Mouse (Mus musculus): Measurements from ENCODE around the gene Ldhd.

GRCm38 (mm10) chr8:111626528-111626820, 3.7 kb downstream of the Ldhd start:
- TF ChIP-seq POLR2A (IDR thresholded peaks at IDR 0.05; ENCODE audit: borderline replicate concordance, low read depth, low read length), result no peak
- TF ChIP-seq CTCF (IDR thresholded peaks at IDR 0.05; ENCODE audit: low read depth, low read length), result no peak
